Mouse (Mus musculus) MEL (cell line): ENCODE measurements at regions not wholly inside any gene's neighbourhood (a gene's known extent, or its start where the extent isn't known, plus 50 kb on each side); places are given as distances from the start of the nearest gene placed in this dataset.
A peak's percentile ranks its signal among the peaks of the same experiment; 100 is the strongest.

Source experiments
- DNase-seq: peaks from one replicate; pipeline ENCODE4 v3.0.0; 2011; ENCODE audit warnings: low read depth, low spot score
- H3K27ac ChIP-seq: 2 replicates; pipeline ENCODE4 v1.5.1; 2012; ENCODE audit warnings: low read depth, mild to moderate bottlenecking, control low read depth, low read length, moderate library complexity; ENCODE audit not compliant: control insufficient read depth
- H3K27me3 ChIP-seq, 2 experiments: fragments of 150-350 bp in 1 of 2; sonication (generic) in 1 of 2; 2 replicates each; pipeline ENCODE4 v1.6.1; 2012; ENCODE audit warnings: low read length in 2 of 2, mild to moderate bottlenecking in 2 of 2, improper control_type of control experiment in 1 of 2, moderate library complexity in 1 of 2; ENCODE audit not compliant: insufficient read depth in 2 of 2, control insufficient read depth in 1 of 2
- H3K36me3 ChIP-seq, 2 experiments: 2 replicates each; pipeline ENCODE4 v1.6.1; 2012 to 2014; ENCODE audit warnings: low read length in 2 of 2, improper control_type of control experiment in 1 of 2, inconsistent platforms in 1 of 2, mild to moderate bottlenecking in 1 of 2; ENCODE audit not compliant: insufficient read depth in 2 of 2, control insufficient read depth in 1 of 2
- H3K4me1 ChIP-seq, 2 experiments: fragments of 150-350 bp in 1 of 2; sonication (generic) in 1 of 2; 2 replicates each; pipeline ENCODE4 v1.6.1; 2012; ENCODE audit warnings: low read length in 2 of 2, improper control_type of control experiment in 1 of 2, mild to moderate bottlenecking in 1 of 2; ENCODE audit not compliant: insufficient read depth in 2 of 2, control insufficient read depth in 1 of 2
- H3K4me3 ChIP-seq, 2 experiments: fragments of 150-350 bp in 1 of 2; sonication (generic) in 1 of 2; 2 replicates each; pipeline ENCODE4 v1.5.1; 2012; ENCODE audit warnings: low read depth in 2 of 2, low read length in 2 of 2, mild to moderate bottlenecking in 2 of 2, moderate library complexity in 2 of 2, control low read depth in 1 of 2, improper control_type of control experiment in 1 of 2; ENCODE audit not compliant: control insufficient read depth in 1 of 2, insufficient read depth in 1 of 2
- H3K79me2 ChIP-seq: 2 replicates; pipeline ENCODE4 v1.6.1; 2012; ENCODE audit warnings: mild to moderate bottlenecking, low read length, moderate library complexity; ENCODE audit not compliant: control insufficient read depth, poor library complexity, insufficient read depth
- H3K9ac ChIP-seq: 2 replicates; pipeline ENCODE4 v1.6.1; 2012; ENCODE audit warnings: low read depth, mild to moderate bottlenecking, control low read depth, low read length, moderate library complexity; ENCODE audit not compliant: control insufficient read depth, poor library complexity, severe bottlenecking
- H3K9me3 ChIP-seq: fragments of 150-350 bp; sonication (generic); replicated peaks from 2 replicates; pipeline ENCODE4 v1.6.1; 2012; ENCODE audit warnings: mild to moderate bottlenecking, low read length, improper control_type of control experiment, moderate library complexity; ENCODE audit not compliant: insufficient read depth
- CTCF ChIP-seq, 3 experiments: IDR thresholded peaks in 2 of 3; conservative IDR thresholded peaks in 1 of 3; 2 replicates each; pipeline ENCODE4 v1.5.1; 2011 to 2012; ENCODE audit warnings: low read length in 3 of 3, low read depth in 2 of 3, mild to moderate bottlenecking in 2 of 3, improper control_type of control experiment in 1 of 3, inconsistent platforms in 1 of 3, mixed read lengths in 1 of 3, moderate library complexity in 1 of 3; ENCODE audit not compliant: control insufficient read depth in 1 of 3, insufficient read depth in 1 of 3, poor library complexity in 1 of 3, severe bottlenecking in 1 of 3
- ELF1 ChIP-seq: IDR thresholded peaks from 2 replicates; pipeline ENCODE4 v1.6.1; 2014; ENCODE audit warnings: low read depth, mild to moderate bottlenecking, inconsistent platforms, low read length, improper control_type of control experiment, moderate library complexity
- HCFC1 ChIP-seq: IDR thresholded peaks from 2 replicates; pipeline ENCODE4 v1.6.1; 2012; ENCODE audit warnings: low read depth, mild to moderate bottlenecking, inconsistent platforms, low read length, improper control_type of control experiment, moderate library complexity
- JUND ChIP-seq: IDR thresholded peaks from 2 replicates; pipeline ENCODE4 v1.6.1; 2011; ENCODE audit warnings: low read depth, mild to moderate bottlenecking, improper control_type of control experiment, low read length
- MAX ChIP-seq: IDR thresholded peaks from 2 replicates; pipeline ENCODE4 v1.6.1; 2011; ENCODE audit warnings: low read length, improper control_type of control experiment
- NRF1 ChIP-seq: IDR thresholded peaks from 2 replicates; pipeline ENCODE4 v1.6.1; 2014; ENCODE audit warnings: low read depth, mild to moderate bottlenecking, inconsistent platforms, low read length, improper control_type of control experiment, moderate library complexity; ENCODE audit not compliant: poor library complexity, insufficient read depth, severe bottlenecking
- POLR2AphosphoS5 ChIP-seq: IDR thresholded peaks from 2 replicates; pipeline ENCODE4 v1.6.1; 2012; ENCODE audit warnings: low read depth, borderline replicate concordance, mild to moderate bottlenecking, inconsistent platforms, low read length, moderate library complexity, mixed read lengths
- RAD21 ChIP-seq: IDR thresholded peaks from 2 replicates; pipeline ENCODE4 v1.6.1; 2011; ENCODE audit warnings: mild to moderate bottlenecking, low read depth, low read length, improper control_type of control experiment
- SMC3 ChIP-seq: IDR thresholded peaks from 2 replicates; pipeline ENCODE4 v1.6.1; 2011; ENCODE audit warnings: low read depth, low read length, improper control_type of control experiment
- USF1 ChIP-seq: IDR thresholded peaks from 2 replicates; pipeline ENCODE4 v1.6.1; 2014; ENCODE audit warnings: low read depth, mild to moderate bottlenecking, inconsistent platforms, low read length, improper control_type of control experiment, moderate library complexity
- ZC3H11A ChIP-seq: IDR thresholded peaks from 2 replicates; pipeline ENCODE4 v1.6.1; 2012; ENCODE audit warnings: low read depth, mild to moderate bottlenecking, inconsistent platforms, low read length, improper control_type of control experiment
- ZKSCAN1 ChIP-seq: IDR thresholded peaks from 2 replicates; pipeline ENCODE4 v1.6.1; 2012; ENCODE audit warnings: low read depth, mild to moderate bottlenecking, inconsistent platforms, low read length, improper control_type of control experiment, moderate library complexity

DNA sequence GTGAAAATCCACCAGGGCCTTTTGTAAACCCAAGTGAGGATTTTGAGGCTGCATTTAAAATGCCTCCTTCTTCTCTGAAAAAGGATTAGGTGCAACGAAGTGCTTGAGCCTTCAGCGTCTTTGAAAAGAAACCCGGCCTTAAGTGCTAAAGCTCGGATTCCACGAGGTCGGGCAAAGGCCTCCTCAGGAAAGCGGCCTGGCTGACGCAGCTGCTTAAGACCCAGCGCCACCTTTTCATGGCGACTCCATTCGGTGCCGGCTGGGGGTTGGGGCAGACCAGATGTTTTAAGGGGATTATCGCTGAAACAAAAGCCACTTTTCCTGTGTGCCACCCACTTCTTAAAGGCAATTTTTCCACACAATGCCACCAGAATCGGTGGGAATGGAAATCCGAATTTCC, 61.6 kb upstream of the 4932438H23Rik start:
- Histone ChIP-seq H3K4me3 (no peak overlapping the region), H3K36me3 (no peaks in the 10 kb centered on the region)
- DNase-seq: no peak
- no peak for TF ChIP-seq MAX
- no peak for TF ChIP-seq USF1
- TF ChIP-seq JUND: no peak
- no peak for TF ChIP-seq POLR2AphosphoS5
- TF ChIP-seq, all 39 proteins: peak for 0
- Histone ChIP-seq H3K27ac (no peak overlapping the region), H3K9me3 (no peaks in the 10 kb centered on the region), H3K9ac (no peak overlapping the region), H3K4me1 (no peaks in the 10 kb centered on the region), H3K27me3 (peaks cover 0 to 5% of the 10 kb centered on the region in 2 experiments; a peak in 2 of 4 replicates), H3K79me2 (no peaks in the 10 kb centered on the region)

DNA sequence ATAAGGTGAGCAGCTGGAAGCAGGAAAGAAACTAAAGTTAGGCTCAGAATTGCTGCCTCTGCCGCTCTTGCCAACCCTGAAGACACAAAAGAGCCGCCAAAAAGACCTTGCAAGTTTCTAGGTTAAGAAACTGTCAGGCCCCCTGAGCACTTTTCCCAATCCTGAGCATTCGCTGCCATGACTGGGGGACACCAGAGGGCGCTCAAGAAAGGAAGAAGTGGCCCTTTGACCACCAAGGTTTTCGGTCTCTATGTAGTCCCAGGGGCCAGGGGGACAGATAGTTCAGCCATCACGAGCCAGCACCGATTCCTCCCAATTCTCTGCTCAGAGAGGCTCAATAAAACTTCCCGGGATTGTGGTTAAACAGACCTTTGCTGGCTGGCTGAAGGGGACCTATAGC, 64.6 kb upstream of the Olig2 start:
- Histone ChIP-seq H3K9ac (no peak overlapping the region), H3K27ac (no peak overlapping the region), H3K4me1 (no peaks in the 10 kb centered on the region), H3K9me3 (no peaks in the 10 kb centered on the region), H3K4me3 (no peak overlapping the region), H3K27me3 (peaks cover 0 to 5% of the 10 kb centered on the region in 2 experiments; a peak in 2 of 4 replicates), H3K36me3 (no peaks in the 10 kb centered on the region), H3K79me2 (no peaks in the 10 kb centered on the region)
- no peak for DNase-seq
- TF ChIP-seq ELF1: no peak
- peak; percentile 59 for TF ChIP-seq SMC3
- peak in 2 of 3 experiments; percentile 50 to 64; a peak in 5 of 6 replicates for TF ChIP-seq CTCF (IDR thresholded peaks at IDR 0.05 in 2 of 3, conservative IDR thresholded peaks at IDR 0.05 in 1 of 3; ENCODE audit: control insufficient read depth in 1 of 3, insufficient read depth in 1 of 3, low read depth in 2 of 3, low read length in 3 of 3, poor library complexity in 1 of 3, severe bottlenecking in 1 of 3)
- no peak for TF ChIP-seq NRF1
- TF ChIP-seq ZC3H11A: peak; percentile 43
- peak; percentile 43 for TF ChIP-seq RAD21

DNA sequence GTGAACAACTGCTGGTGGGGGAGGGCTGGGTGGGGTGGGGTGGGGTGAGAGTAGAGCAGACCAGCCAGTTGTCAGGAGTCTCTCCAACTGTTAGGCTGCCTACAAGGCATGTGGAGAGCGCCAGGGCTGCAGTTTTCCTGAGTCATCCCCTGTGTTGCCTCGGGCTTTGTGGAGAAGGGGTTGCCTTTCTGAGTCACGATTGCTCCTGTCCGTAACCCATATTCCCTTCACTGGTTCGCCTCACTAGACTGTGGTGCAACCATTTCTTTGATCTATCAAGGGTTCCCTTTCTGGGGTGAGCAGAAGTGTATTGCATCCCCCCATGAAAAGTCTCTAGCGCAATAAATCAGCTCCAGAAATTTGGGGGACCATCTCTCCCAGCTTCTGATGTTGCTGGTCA, 63.6 kb upstream of the Olig2 start:
- H3K4me3 ChIP-seq: no peak overlapping the region

More for the DNA sequence above, 63.6 kb upstream of the Olig2 start:
- Histone ChIP-seq H3K79me2 (no peaks in the 10 kb centered on the region), H3K36me3 (no peaks in the 10 kb centered on the region), H3K4me1 (no peaks in the 10 kb centered on the region), H3K27ac (no peak overlapping the region), H3K9ac (no peak overlapping the region), H3K27me3 (peaks cover 0 to 2% of the 10 kb centered on the region in 2 experiments; a peak in 2 of 4 replicates), H3K9me3 (no peaks in the 10 kb centered on the region)
- TF ChIP-seq HCFC1 (no peak), ZKSCAN1 (no peak)
- no peak for DNase-seq
